Mouse (Mus musculus): ENCODE data around the gene Pex13. TPM values are rescaled to one million over a fixed set of nuclear protein-coding genes. Genes with fewer than 3 reads are reported as not detected.
"Not testable (repeated sequence)": the region's sequence is repeated elsewhere in the genome, so short reads cannot be mapped to it uniquely, and the experiment has no call there.

Gene Pex13
- total RNA-seq, 4 experiments from 2014 or later, result 39.6 to 65.2 (median 55.0) TPM

DNA sequence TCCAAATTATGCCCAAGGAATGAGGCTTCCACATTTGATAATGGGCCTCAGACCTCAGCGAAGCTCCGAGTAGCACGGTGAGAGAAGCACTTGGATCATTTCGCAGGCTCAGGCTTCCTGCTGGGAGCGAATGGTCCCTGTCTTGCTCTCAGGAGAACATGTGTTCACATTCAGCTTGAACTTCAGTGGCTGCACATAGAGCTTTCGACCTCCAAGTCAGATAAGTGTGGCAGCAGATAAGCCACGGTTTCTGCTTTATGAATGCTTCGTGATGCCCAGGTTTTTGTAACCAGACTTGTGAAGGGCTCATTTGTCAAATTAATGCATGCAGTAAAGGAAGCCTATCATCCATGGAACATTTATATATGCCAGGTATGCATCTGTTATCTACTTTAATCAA lies 31.2 kb downstream of the Pex13 start:
- no peak for DNase-seq

DNA sequence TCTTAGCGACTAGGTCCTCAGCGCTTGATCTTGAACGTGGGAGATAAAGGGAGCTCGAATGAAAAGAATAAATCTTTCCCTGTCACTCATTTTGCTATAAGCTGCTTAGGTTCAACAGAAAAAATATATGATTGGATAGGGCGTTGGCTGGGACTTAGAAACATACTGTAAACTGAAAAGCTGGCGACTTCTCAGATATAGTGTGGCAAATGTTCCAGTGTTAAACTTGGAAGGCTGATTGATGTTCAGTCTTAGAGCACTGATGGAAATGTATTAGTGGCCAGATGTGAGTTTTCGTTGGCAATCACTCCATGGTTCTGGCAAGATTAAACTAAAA lies 31.9 kb downstream of the Pex13 start:
- DNase-seq, result no peak

DNA sequence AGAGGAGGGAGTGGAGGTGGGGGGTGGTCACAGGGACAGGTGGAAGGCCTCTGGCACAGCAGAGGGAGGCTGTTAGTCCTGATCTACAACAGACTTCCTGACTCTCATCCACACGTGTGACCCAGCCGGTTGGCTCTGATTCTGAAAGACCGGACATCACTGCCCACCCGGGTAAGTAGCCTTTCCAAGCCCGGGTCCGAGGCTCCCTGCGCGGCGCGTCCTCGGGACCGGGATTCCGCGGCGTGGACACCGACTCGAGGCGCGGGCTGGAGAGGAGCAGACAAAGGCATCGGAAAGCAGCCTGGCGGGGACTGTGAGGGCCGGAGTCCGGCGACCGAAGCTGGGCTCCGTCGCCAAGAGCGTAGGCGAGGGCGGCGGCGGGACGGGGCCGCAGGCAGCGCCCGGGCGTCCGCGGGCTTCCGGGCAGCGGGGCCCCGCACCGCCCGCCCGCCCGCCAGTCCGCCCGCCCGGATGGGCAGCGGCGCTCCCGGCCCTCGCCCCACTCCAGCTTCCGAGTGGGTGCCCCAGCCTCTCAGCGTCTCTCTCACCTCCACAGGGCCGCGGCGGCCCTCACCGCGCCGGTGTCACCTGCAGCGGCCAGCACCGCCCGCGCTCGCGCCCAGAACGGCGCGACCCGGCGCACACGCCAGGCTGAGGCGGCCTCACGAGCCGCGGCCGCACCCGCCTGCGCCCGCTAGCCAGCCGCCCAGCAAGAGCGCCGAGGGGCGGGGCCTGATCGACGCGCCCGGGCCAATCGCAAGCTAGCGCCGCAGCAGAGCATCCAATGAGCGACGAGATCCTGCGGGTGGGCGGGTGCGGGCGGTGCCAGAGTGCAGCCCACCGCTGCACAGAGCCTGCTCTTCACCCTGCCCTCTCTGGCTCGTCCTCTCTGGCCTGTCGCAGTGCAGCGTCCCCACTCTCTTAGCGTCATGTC lies 32.5 kb downstream of the Pex13 start, which contains the start of gene 0610010F05Rik:
Gene 0610010F05Rik, minus strand, starts transcription at position 695 of the 934 bp plus-strand sequence.
- peak; percentile 73 for DNase-seq

DNA sequence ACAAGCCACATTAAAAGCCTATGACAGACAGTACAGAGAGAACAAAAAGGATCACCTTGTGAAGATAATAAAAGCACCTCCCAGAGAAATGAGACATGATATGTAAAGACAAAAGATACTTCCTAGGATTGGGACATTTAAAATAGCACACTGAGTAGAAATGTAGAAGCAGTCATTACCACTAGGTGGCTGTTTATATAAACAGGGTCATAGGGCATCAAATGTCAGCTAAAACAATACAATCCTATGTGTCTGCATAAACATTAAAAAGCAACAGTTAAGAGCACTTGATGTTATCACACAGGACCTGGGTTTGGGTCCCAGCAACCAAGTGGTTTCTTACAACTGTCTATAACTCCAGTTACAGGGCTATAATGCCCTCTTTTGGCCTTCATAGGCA lies 35.1 kb downstream of the Pex13 start:
- no peak for DNase-seq

DNA sequence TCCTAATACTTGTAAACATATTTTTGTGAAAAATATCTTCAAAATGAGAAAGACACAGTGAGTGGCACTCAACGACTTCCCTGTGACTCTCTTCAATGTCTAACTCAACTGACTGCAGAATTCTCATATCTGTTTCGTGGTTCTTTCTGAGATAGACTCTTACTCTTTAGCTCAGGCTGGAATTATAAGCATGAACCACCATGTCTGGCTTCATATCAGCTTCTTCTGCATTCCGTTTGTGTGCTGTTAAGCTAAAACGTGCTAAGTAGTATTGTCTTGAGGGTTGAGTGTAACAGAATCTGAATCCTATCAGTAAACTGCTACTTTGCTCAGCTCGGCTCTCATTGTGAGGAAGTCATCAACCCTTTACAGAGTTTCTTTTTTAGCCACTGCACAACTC lies 46.8 kb downstream of the Pex13 start:
- DNase-seq, result no peak

DNA sequence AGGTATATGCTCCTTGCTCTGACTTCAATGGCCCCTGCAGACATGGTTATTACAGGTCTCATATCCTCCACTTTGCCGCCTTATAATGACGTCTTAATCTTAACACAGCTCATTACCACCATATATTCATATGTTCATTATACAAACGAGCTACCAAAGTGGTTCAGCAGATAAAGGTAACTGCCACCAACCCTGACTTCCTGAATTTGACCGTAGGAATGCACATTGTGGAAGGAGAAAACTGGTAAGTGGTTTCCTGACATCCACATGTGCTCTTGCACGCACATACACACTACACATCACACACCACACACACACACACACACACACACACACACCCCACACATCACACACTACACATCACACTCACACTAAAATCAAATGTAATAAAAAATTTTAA lies 51.2 kb downstream of the Pex13 start:
- DNase-seq, result no peak

DNA sequence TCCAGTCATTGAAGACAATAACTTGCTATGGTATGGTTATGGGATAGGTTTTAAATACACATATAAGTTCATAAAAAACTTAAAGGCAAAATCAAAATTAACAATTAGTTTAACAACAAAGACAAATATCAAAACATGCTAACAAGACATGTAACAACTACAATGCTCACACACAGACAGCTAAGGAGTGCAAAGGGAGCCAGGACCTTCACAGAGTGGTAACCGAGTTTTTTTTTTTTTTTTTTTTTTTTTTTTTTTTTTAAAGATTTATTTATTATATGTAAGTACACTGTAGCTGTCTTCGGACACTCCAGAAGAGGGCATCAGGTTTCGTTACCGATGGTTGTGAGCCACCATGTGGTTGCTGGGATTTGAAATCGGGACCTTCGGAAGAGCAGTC lies 58.5 kb downstream of the Pex13 start:
- not testable (repeated sequence) for DNase-seq

Other genes with a start within 250 kb of the Pex13 start
- gene Ahsa2, start 167.9 kb downstream of the Pex13 start, total RNA-seq (2022), result 10 to 100 TPM; 54.7 to 99.2 (median 58.5) TPM
- gene 1700093K21Rik, start 144.8 kb downstream of the Pex13 start, total RNA-seq (2022), result under 1 TPM in 1 of 4 experiments, not detected in 3; 0.68 TPM
- gene 0610010F05Rik, start 32.3 kb downstream of the Pex13 start, total RNA-seq (2022), result 10 to 100 TPM; 13.6 to 17.6 (median 16.3) TPM
- gene Pus10, start 285 bp downstream of the Pex13 start, total RNA-seq (2022), result 10 to 100 TPM; 17.4 to 27.4 (median 19.6) TPM
- 1 to 10 TPM; 6.9 to 9.1 (median 7.5) TPM for gene Rel, start 105.0 kb upstream of the Pex13 start, total RNA-seq (2022)
- 10 to 100 TPM; 13.4 to 16.3 (median 14.2) TPM for gene Papolg, start 229.3 kb upstream of the Pex13 start, total RNA-seq (2022)